Mouse (Mus musculus): Measurements from ENCODE around the gene Tacc3. TPM values are rescaled to one million over a fixed set of nuclear protein-coding genes. Genes with fewer than 3 reads are reported as not detected.

Tacc3 gene
- polyA plus RNA-seq, 1 experiment from 2014 or later = 332 TPM

GRCm38 (mm10) chr5:33683897-33684652 lies 26.1 kb downstream of the Tacc3 start:
- Histone ChIP-seq H3K27ac (ENCODE audit: low read depth, low read length) (no peak overlapping the region), H3K9me3 (ENCODE audit: control insufficient read depth, low read length) (no peaks in the 10 kb centered on the region), H3K4me1 (replicated peaks; ENCODE audit: control insufficient read depth, insufficient read depth, low read length) (peaks cover 7% of the 10 kb centered on the region), H3K4me2 (ENCODE audit: low read depth, low read length, severe bottlenecking) (no peak overlapping the region), H3K9ac (ENCODE audit: low read length) (no peak overlapping the region), H3K36me3 (ENCODE audit: control insufficient read depth, insufficient read depth, low read length) (no peaks in the 10 kb centered on the region), H3K27me3 (ENCODE audit: control insufficient read depth, insufficient read depth, low read length) (peaks cover 6% of the 10 kb centered on the region; the same call in 1 of the 2 replicates), H3K4me3 (ENCODE audit: low read depth, low read length) (no peak overlapping the region)
- DNase-seq (ENCODE audit: low spot score) (peak; percentile 78), ATAC-seq (replicated peaks; ENCODE audit: low FRiP score) (peak; percentile 62)
- WGBS = 45% methylated on average over 7 of the region's 7 CpGs

GRCm38 (mm10) chr5:33684932-33685331 lies 27.0 kb downstream of the Tacc3 start:
- H3K9ac ChIP-seq (ENCODE audit: low read length) = no peak overlapping the region
- H3K9me3 ChIP-seq (ENCODE audit: control insufficient read depth, low read length) = no peaks in the 10 kb centered on the region
- no peak for DNase-seq (ENCODE audit: low spot score)
- H3K36me3 ChIP-seq (ENCODE audit: control insufficient read depth, insufficient read depth, low read length) = no peaks in the 10 kb centered on the region
- H3K27ac ChIP-seq (ENCODE audit: low read depth, low read length) = no peak overlapping the region
- no peak for ATAC-seq (replicated peaks; ENCODE audit: low FRiP score)
- H3K4me2 ChIP-seq (ENCODE audit: low read depth, low read length, severe bottlenecking) = no peak overlapping the region
- no peak overlapping the region for H3K4me3 ChIP-seq (ENCODE audit: low read depth, low read length)
- peaks cover 14% of the 10 kb centered on the region for H3K4me1 ChIP-seq (replicated peaks; ENCODE audit: control insufficient read depth, insufficient read depth, low read length)
- WGBS = 93% methylated on average over 4 of the region's 4 CpGs
- H3K27me3 ChIP-seq (ENCODE audit: control insufficient read depth, insufficient read depth, low read length) = peaks cover 6% of the 10 kb centered on the region; the same call in 1 of the 2 replicates

- peaks cover 25% of the 10 kb centered on the region for H3K4me1 ChIP-seq (replicated peaks; ENCODE audit: control insufficient read depth, insufficient read depth, low read length)
- no peak for DNase-seq (ENCODE audit: low spot score)
- no peak overlapping the region for H3K4me3 ChIP-seq (ENCODE audit: low read depth, low read length)
- ATAC-seq (replicated peaks; ENCODE audit: low FRiP score) = no peak
- H3K9me3 ChIP-seq (ENCODE audit: control insufficient read depth, low read length) = no peaks in the 10 kb centered on the region
- H3K9ac ChIP-seq (ENCODE audit: low read length) = no peak overlapping the region
- H3K36me3 ChIP-seq (ENCODE audit: control insufficient read depth, insufficient read depth, low read length) = no peaks in the 10 kb centered on the region
- 83% methylated on average over 4 of the region's 4 CpGs for WGBS
- H3K27ac ChIP-seq (ENCODE audit: low read depth, low read length) = no peak overlapping the region
- no peak overlapping the region for H3K4me2 ChIP-seq (ENCODE audit: low read depth, low read length, severe bottlenecking)
- peaks cover 11% of the 10 kb centered on the region for H3K27me3 ChIP-seq (ENCODE audit: control insufficient read depth, insufficient read depth, low read length)
These were observed 29.2 kb downstream of the Tacc3 start for GRCm38 (mm10) chr5:33687142-33687541.

- 50% methylated on average over 14 of the region's 14 CpGs for WGBS
- H3K4me3 ChIP-seq (ENCODE audit: low read depth, low read length) = no peak overlapping the region
These were observed 30.6 kb downstream of the Tacc3 start for GRCm38 (mm10) chr5:33688278-33689220.

GRCm38 (mm10) chr5:33689221-33689844 lies 31.4 kb downstream of the Tacc3 start:
- H3K9me3 ChIP-seq (ENCODE audit: control insufficient read depth, low read length) = no peaks in the 10 kb centered on the region
- no peak overlapping the region for H3K4me3 ChIP-seq (ENCODE audit: low read depth, low read length)
- WGBS = 19% methylated on average over 19 of the region's 20 CpGs
- peak overlapping the region; percentile 50 for H3K9ac ChIP-seq (ENCODE audit: low read length)
- no peaks in the 10 kb centered on the region for H3K36me3 ChIP-seq (ENCODE audit: control insufficient read depth, insufficient read depth, low read length)
- H3K4me2 ChIP-seq (ENCODE audit: low read depth, low read length, severe bottlenecking) = peak overlapping the region; percentile 42
- H3K27me3 ChIP-seq (ENCODE audit: control insufficient read depth, insufficient read depth, low read length) = peaks cover 25% of the 10 kb centered on the region
- DNase-seq (ENCODE audit: low spot score) = peak; percentile 89
- H3K27ac ChIP-seq (ENCODE audit: low read depth, low read length) = peak overlapping the region; percentile 85
- peaks cover 44% of the 10 kb centered on the region for H3K4me1 ChIP-seq (replicated peaks; ENCODE audit: control insufficient read depth, insufficient read depth, low read length)
- ATAC-seq (replicated peaks; ENCODE audit: low FRiP score) = peak; percentile 83

More at GRCm38 (mm10) chr5:33688278-33689220, 30.6 kb downstream of the Tacc3 start:
- H3K4me1 ChIP-seq (replicated peaks; ENCODE audit: control insufficient read depth, insufficient read depth, low read length) = peaks cover 38% of the 10 kb centered on the region
- peaks cover 17% of the 10 kb centered on the region for H3K27me3 ChIP-seq (ENCODE audit: control insufficient read depth, insufficient read depth, low read length)
- H3K9ac ChIP-seq (ENCODE audit: low read length) = peak overlapping the region; percentile 50
- peak; percentile 61 for DNase-seq (ENCODE audit: low spot score)
- peak overlapping the region; percentile 85 for H3K27ac ChIP-seq (ENCODE audit: low read depth, low read length)
- H3K36me3 ChIP-seq (ENCODE audit: control insufficient read depth, insufficient read depth, low read length) = no peaks in the 10 kb centered on the region
- H3K9me3 ChIP-seq (ENCODE audit: control insufficient read depth, low read length) = no peaks in the 10 kb centered on the region
- no peak for ATAC-seq (replicated peaks; ENCODE audit: low FRiP score)
- peak overlapping the region; percentile 42; the same call in 1 of the 2 replicates for H3K4me2 ChIP-seq (ENCODE audit: low read depth, low read length, severe bottlenecking)

- Histone ChIP-seq H3K27me3 (ENCODE audit: control insufficient read depth, insufficient read depth, low read length) (peaks cover 28% of the 10 kb centered on the region), H3K4me3 (ENCODE audit: low read depth, low read length) (no peak overlapping the region), H3K36me3 (ENCODE audit: control insufficient read depth, insufficient read depth, low read length) (no peaks in the 10 kb centered on the region), H3K9ac (ENCODE audit: low read length) (peak overlapping the region; percentile 50), H3K27ac (ENCODE audit: low read depth, low read length) (peak overlapping the region; percentile 85), H3K9me3 (ENCODE audit: control insufficient read depth, low read length) (no peaks in the 10 kb centered on the region), H3K4me2 (ENCODE audit: low read depth, low read length, severe bottlenecking) (peak overlapping the region; percentile 42), H3K4me1 (replicated peaks; ENCODE audit: control insufficient read depth, insufficient read depth, low read length) (peaks cover 51% of the 10 kb centered on the region)
- 71% methylated on average over 11 of the region's 11 CpGs for WGBS
- ATAC-seq (replicated peaks; ENCODE audit: low FRiP score) (no peak), DNase-seq (ENCODE audit: low spot score) (peak; percentile 61)
These were observed 32.1 kb downstream of the Tacc3 start for GRCm38 (mm10) chr5:33689852-33690645.

GRCm38 (mm10) chr5:33692393-33692792 lies 34.5 kb downstream of the Tacc3 start:
- Histone ChIP-seq H3K27me3 (ENCODE audit: control insufficient read depth, insufficient read depth, low read length) (peaks cover 40% of the 10 kb centered on the region), H3K9ac (ENCODE audit: low read length) (peak overlapping the region; percentile 51), H3K9me3 (ENCODE audit: control insufficient read depth, low read length) (no peaks in the 10 kb centered on the region), H3K4me2 (ENCODE audit: low read depth, low read length, severe bottlenecking) (peak overlapping the region; percentile 36), H3K4me3 (ENCODE audit: low read depth, low read length) (no peak overlapping the region), H3K27ac (ENCODE audit: low read depth, low read length) (peak overlapping the region; percentile 78), H3K4me1 (replicated peaks; ENCODE audit: control insufficient read depth, insufficient read depth, low read length) (peaks cover 73% of the 10 kb centered on the region), H3K36me3 (ENCODE audit: control insufficient read depth, insufficient read depth, low read length) (no peaks in the 10 kb centered on the region)
- peak; percentile 76 for DNase-seq (ENCODE audit: low spot score)
- no peak for ATAC-seq (replicated peaks; ENCODE audit: low FRiP score)
- WGBS = 1% methylated on average over 24 of the region's 24 CpGs

Measured in forebrain, embryonic 11.5 days (tissue).